Mouse (Mus musculus): ENCODE data around the gene Itprid2. TPM values are rescaled to one million over a fixed set of nuclear protein-coding genes. Genes with fewer than 3 reads are reported as not detected.

Itprid2 gene
- polyA plus RNA-seq, 1 experiment, result 13.4 TPM

DNA sequence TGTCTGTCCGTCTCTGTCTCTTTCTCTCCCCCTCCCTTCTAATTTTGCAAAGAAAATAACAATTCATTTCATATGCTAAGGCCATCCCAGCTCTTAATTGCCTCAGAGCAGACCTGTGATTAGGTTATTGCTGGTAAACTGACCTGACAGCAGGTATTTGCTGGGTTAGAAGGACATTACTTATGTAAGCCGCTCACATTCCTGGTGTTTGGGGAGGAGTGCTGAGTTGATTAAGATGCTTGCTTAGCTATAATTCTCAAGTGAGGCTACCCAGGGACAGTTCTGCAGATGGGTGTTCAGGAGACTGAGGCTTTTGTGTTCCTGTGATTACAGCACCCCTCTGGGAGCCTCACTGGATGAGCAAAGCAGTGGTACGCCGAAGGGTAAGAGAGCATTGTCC is 3.8 kb downstream of the Itprid2 start:
- H3K4me3 ChIP-seq (ENCODE audit: low read depth, low read length), result no peak overlapping the region
- TF ChIP-seq CTCF (IDR thresholded peaks at IDR 0.05; ENCODE audit: low read depth, low read length) (no peak), POLR2A (IDR thresholded peaks at IDR 0.05; ENCODE audit: insufficient read depth, low read length) (no peak), EP300 (IDR thresholded peaks at IDR 0.05; ENCODE audit: insufficient read depth, low read depth, low read length) (no peak)
- H3K36me3 ChIP-seq (ENCODE audit: control insufficient read depth, insufficient read depth, low read length, poor library complexity, severe bottlenecking), result peaks cover 6% of the 10 kb centered on the region; the same call in 1 of the 2 replicates
- no peaks in the 10 kb centered on the region for H3K27me3 ChIP-seq (ENCODE audit: control insufficient read depth, insufficient read depth, low read length, poor library complexity, severe bottlenecking)
- no peak overlapping the region for H3K27ac ChIP-seq (ENCODE audit: insufficient read depth, low read length)
- H3K4me1 ChIP-seq (ENCODE audit: control insufficient read depth, insufficient read depth, low read length), result no peaks in the 10 kb centered on the region
- H3K9me3 ChIP-seq (replicated peaks; ENCODE audit: control insufficient read depth, insufficient read depth, low read length, poor library complexity, severe bottlenecking), result no peaks in the 10 kb centered on the region
- no peak overlapping the region for H3K9ac ChIP-seq (ENCODE audit: low read depth, poor library complexity, severe bottlenecking)

DNA sequence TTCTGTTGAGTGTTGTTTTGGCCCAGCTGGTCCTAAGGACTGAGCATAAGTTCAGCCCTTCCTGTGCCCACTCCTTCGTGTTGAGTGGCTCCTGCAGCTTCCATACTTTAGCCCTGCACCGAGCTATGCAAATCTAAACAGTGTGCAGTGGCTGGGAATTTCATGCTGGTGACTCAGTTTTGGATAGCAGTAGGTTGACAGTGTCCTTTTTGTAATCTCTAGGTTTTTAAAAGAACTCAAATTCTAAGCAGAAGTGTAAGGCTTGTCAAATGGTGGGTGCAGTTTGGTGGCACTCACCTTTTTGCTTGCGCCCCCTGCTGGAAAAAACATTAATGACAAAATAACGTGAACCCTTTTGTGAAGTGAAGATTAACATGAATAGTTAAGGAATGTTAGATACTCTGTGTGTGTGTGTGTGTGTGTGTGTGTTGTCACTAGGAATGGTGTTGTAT is 11.1 kb downstream of the Itprid2 start:
- no peak overlapping the region for H3K27ac ChIP-seq (ENCODE audit: insufficient read depth, low read length)
- no peaks in the 10 kb centered on the region for H3K4me1 ChIP-seq (ENCODE audit: control insufficient read depth, insufficient read depth, low read length)
- H3K9me3 ChIP-seq (replicated peaks; ENCODE audit: control insufficient read depth, insufficient read depth, low read length, poor library complexity, severe bottlenecking), result no peaks in the 10 kb centered on the region
- H3K27me3 ChIP-seq (ENCODE audit: control insufficient read depth, insufficient read depth, low read length, poor library complexity, severe bottlenecking), result no peaks in the 10 kb centered on the region
- no peak overlapping the region for H3K9ac ChIP-seq (ENCODE audit: low read depth, poor library complexity, severe bottlenecking)
- H3K36me3 ChIP-seq (ENCODE audit: control insufficient read depth, insufficient read depth, low read length, poor library complexity, severe bottlenecking), result peaks cover 11% of the 10 kb centered on the region
- no peak overlapping the region for H3K4me3 ChIP-seq (ENCODE audit: low read depth, low read length)
- peak; percentile 9 for TF ChIP-seq CTCF (IDR thresholded peaks at IDR 0.05; ENCODE audit: low read depth, low read length)
- no peak for TF ChIP-seq EP300 (IDR thresholded peaks at IDR 0.05; ENCODE audit: insufficient read depth, low read depth, low read length)

DNA sequence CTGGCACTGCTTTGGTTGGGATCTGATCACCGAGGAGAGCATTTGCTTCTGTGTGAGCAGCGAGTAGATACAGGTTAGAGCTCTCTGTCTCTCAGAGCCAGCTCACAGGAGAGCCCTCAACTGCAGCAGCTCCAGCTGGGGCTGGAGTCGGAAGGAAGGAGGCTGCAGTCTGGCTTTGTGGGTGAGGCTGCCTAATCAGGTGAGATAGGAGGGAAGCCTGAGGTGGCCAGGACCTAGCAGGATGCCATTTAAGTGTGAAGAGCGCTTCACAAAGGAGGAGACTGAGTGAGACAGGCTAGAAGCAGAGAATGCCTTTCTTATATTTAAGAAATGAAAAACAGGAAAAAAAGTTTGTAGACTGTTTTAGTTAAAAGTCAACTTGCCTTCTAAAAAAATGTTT is 11.9 kb downstream of the Itprid2 start:
- no peaks in the 10 kb centered on the region for H3K27me3 ChIP-seq (ENCODE audit: control insufficient read depth, insufficient read depth, low read length, poor library complexity, severe bottlenecking)
- H3K9me3 ChIP-seq (replicated peaks; ENCODE audit: control insufficient read depth, insufficient read depth, low read length, poor library complexity, severe bottlenecking), result no peaks in the 10 kb centered on the region
- no peak overlapping the region for H3K27ac ChIP-seq (ENCODE audit: insufficient read depth, low read length)
- peaks cover 8% of the 10 kb centered on the region for H3K36me3 ChIP-seq (ENCODE audit: control insufficient read depth, insufficient read depth, low read length, poor library complexity, severe bottlenecking)
- H3K9ac ChIP-seq (ENCODE audit: low read depth, poor library complexity, severe bottlenecking), result no peak overlapping the region
- TF ChIP-seq POLR2A (IDR thresholded peaks at IDR 0.05; ENCODE audit: insufficient read depth, low read length) (no peak), CTCF (IDR thresholded peaks at IDR 0.05; ENCODE audit: low read depth, low read length) (no peak), EP300 (IDR thresholded peaks at IDR 0.05; ENCODE audit: insufficient read depth, low read depth, low read length) (no peak)
- no peaks in the 10 kb centered on the region for H3K4me1 ChIP-seq (ENCODE audit: control insufficient read depth, insufficient read depth, low read length)
- no peak overlapping the region for H3K4me3 ChIP-seq (ENCODE audit: low read depth, low read length)

DNA sequence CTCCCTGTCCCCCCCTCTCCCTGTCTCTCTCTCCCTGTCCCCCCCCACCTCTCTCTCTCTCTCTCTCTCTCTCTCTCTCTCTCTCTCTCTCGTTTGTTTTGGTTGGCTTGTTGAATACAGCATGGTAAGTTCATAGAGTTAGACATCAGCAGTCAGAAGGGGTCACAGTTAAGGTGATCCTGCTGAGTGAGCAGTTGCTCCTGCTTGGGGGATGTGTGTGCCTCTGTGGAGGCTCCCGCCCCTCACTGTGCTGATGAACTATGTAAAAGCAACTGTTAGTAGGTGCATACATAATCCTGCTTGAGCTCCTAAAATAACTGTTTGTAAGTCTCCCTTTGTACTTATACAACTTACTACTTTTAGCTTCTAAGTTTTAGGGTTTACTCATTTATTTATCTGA is 12.6 kb downstream of the Itprid2 start:
- no peak overlapping the region for H3K4me3 ChIP-seq (ENCODE audit: low read depth, low read length)
- H3K9me3 ChIP-seq (replicated peaks; ENCODE audit: control insufficient read depth, insufficient read depth, low read length, poor library complexity, severe bottlenecking), result no peaks in the 10 kb centered on the region
- H3K27me3 ChIP-seq (ENCODE audit: control insufficient read depth, insufficient read depth, low read length, poor library complexity, severe bottlenecking), result no peaks in the 10 kb centered on the region
- H3K36me3 ChIP-seq (ENCODE audit: control insufficient read depth, insufficient read depth, low read length, poor library complexity, severe bottlenecking), result peaks cover 4% of the 10 kb centered on the region; the same call in 1 of the 2 replicates
- H3K27ac ChIP-seq (ENCODE audit: insufficient read depth, low read length), result no peak overlapping the region
- TF ChIP-seq CTCF (IDR thresholded peaks at IDR 0.05; ENCODE audit: low read depth, low read length) (no peak), EP300 (IDR thresholded peaks at IDR 0.05; ENCODE audit: insufficient read depth, low read depth, low read length) (no peak), POLR2A (IDR thresholded peaks at IDR 0.05; ENCODE audit: insufficient read depth, low read length) (no peak)
- H3K4me1 ChIP-seq (ENCODE audit: control insufficient read depth, insufficient read depth, low read length), result no peaks in the 10 kb centered on the region
- no peak overlapping the region for H3K9ac ChIP-seq (ENCODE audit: low read depth, poor library complexity, severe bottlenecking)

DNA sequence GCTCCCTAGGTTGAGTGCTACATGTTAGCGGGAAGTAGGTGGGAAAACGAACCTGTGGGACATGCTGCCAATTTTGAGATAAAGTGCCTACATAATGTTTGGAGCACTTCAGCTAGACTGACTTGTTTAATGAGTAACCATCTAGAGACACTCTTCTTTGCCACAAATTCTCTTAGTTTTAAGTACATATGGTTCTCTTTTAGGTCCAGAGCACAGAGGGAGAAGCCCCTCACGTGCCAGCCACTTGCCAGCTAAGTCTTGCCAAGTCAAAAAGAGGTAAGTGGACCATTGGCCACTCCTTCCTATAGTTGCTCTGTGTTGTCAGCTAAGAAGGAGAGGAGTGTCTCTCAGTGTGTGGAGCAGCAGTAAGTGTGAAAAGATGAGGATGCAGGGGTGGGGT is 16.0 kb downstream of the Itprid2 start:
- H3K4me1 ChIP-seq (ENCODE audit: control insufficient read depth, insufficient read depth, low read length), result no peaks in the 10 kb centered on the region
- no peaks in the 10 kb centered on the region; the same call in 1 of the 2 replicates for H3K36me3 ChIP-seq (ENCODE audit: control insufficient read depth, insufficient read depth, low read length, poor library complexity, severe bottlenecking)
- no peak overlapping the region for H3K4me3 ChIP-seq (ENCODE audit: low read depth, low read length)
- H3K9me3 ChIP-seq (replicated peaks; ENCODE audit: control insufficient read depth, insufficient read depth, low read length, poor library complexity, severe bottlenecking), result no peaks in the 10 kb centered on the region
- no peak overlapping the region for H3K27ac ChIP-seq (ENCODE audit: insufficient read depth, low read length)
- H3K9ac ChIP-seq (ENCODE audit: low read depth, poor library complexity, severe bottlenecking), result no peak overlapping the region
- TF ChIP-seq POLR2A (IDR thresholded peaks at IDR 0.05; ENCODE audit: insufficient read depth, low read length) (no peak), CTCF (IDR thresholded peaks at IDR 0.05; ENCODE audit: low read depth, low read length) (no peak), EP300 (IDR thresholded peaks at IDR 0.05; ENCODE audit: insufficient read depth, low read depth, low read length) (no peak)
- no peaks in the 10 kb centered on the region for H3K27me3 ChIP-seq (ENCODE audit: control insufficient read depth, insufficient read depth, low read length, poor library complexity, severe bottlenecking)

DNA sequence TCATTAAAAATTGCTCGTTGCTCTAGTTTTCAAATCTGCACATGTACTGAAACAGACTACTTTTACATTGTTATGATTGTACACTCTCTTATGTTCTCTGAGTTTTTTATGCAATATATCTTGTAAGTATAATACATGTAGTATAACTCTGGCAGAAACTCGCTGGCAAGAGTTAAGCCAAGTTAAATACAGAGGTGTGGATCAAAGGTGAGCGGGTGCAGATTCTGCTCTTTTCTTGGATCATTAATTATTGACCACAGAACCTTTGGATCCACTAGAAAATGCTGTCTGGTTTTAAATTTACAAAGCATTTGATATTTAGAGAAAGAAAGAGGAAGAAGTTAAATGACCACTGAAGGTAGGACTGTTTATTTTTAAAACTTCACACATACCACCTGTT is 16.5 kb downstream of the Itprid2 start:
- Histone ChIP-seq H3K27ac (ENCODE audit: insufficient read depth, low read length) (no peak overlapping the region), H3K9me3 (replicated peaks; ENCODE audit: control insufficient read depth, insufficient read depth, low read length, poor library complexity, severe bottlenecking) (no peaks in the 10 kb centered on the region), H3K9ac (ENCODE audit: low read depth, poor library complexity, severe bottlenecking) (no peak overlapping the region), H3K27me3 (ENCODE audit: control insufficient read depth, insufficient read depth, low read length, poor library complexity, severe bottlenecking) (no peaks in the 10 kb centered on the region), H3K36me3 (ENCODE audit: control insufficient read depth, insufficient read depth, low read length, poor library complexity, severe bottlenecking) (no peaks in the 10 kb centered on the region; the same call in 1 of the 2 replicates), H3K4me3 (ENCODE audit: low read depth, low read length) (no peak overlapping the region), H3K4me1 (ENCODE audit: control insufficient read depth, insufficient read depth, low read length) (no peaks in the 10 kb centered on the region)
- TF ChIP-seq EP300 (IDR thresholded peaks at IDR 0.05; ENCODE audit: insufficient read depth, low read depth, low read length) (no peak), POLR2A (IDR thresholded peaks at IDR 0.05; ENCODE audit: insufficient read depth, low read length) (no peak), CTCF (IDR thresholded peaks at IDR 0.05; ENCODE audit: low read depth, low read length) (no peak)

Measured in ES-Bruce4 (cell line).